Mouse (Mus musculus) forebrain, postnatal 0 days (tissue): ENCODE measurements around the gene Stx6. TPM values are rescaled to one million over a fixed set of nuclear protein-coding genes. Genes with fewer than 3 reads are reported as not detected.

Experiments
- ATAC-seq: fragments of 200-750 bp; cut with Nextera tagmentation; 2 replicates; pipeline ENCODE4 v1.8.0; 2017; ENCODE audit warnings: mild to moderate bottlenecking, moderate library complexity
- DNase-seq: peaks from one replicate; pipeline ENCODE4 v3.0.0-alpha.2; 2015
- H3K27ac ChIP-seq: fragments of 300-500 bp; sonication (generic); 2 replicates; pipeline ENCODE4 v1.5.1; 2014; ENCODE audit warnings: low read depth, mild to moderate bottlenecking, antibody characterized with exemption, low read length, moderate library complexity, mixed read lengths
- H3K27me3 ChIP-seq: fragments of 300-500 bp; sonication (generic); 2 replicates; pipeline ENCODE4 v1.6.1; 2014; ENCODE audit warnings: mild to moderate bottlenecking, low read length, mixed read lengths; ENCODE audit not compliant: insufficient read depth
- H3K36me3 ChIP-seq: fragments of 300-500 bp; sonication (generic); 2 replicates; pipeline ENCODE4 v1.6.1; 2014; ENCODE audit warnings: mild to moderate bottlenecking, moderate library complexity; ENCODE audit not compliant: insufficient read depth
- H3K4me1 ChIP-seq: fragments of 300-500 bp; sonication (generic); 2 replicates; pipeline ENCODE4 v1.6.1; 2014; ENCODE audit warnings: antibody characterized with exemption; ENCODE audit not compliant: insufficient read depth
- H3K4me2 ChIP-seq: fragments of 300-500 bp; sonication (generic); 2 replicates; pipeline ENCODE4 v1.6.1; 2014; ENCODE audit warnings: low read depth, mild to moderate bottlenecking, moderate library complexity
- H3K4me3 ChIP-seq: fragments of 300-500 bp; sonication (generic); 2 replicates; pipeline ENCODE4 v1.5.1; 2014; ENCODE audit warnings: low read depth, low read length, mixed read lengths
- H3K9ac ChIP-seq: fragments of 300-500 bp; sonication (generic); 2 replicates; pipeline ENCODE4 v1.6.1; 2014; ENCODE audit warnings: mild to moderate bottlenecking
- H3K9me3 ChIP-seq: fragments of 300-500 bp; sonication (generic); 2 replicates; pipeline ENCODE4 v1.6.1; 2016; ENCODE audit warnings: low read length
- CTCF ChIP-seq: sonication (generic); IDR thresholded peaks from 2 replicates; pipeline ENCODE4 v1.5.1; 2016; ENCODE audit warnings: antibody characterized with exemption, control low read depth, low read depth
- WGBS: fragments of 180-500 bp; shearing (Covaris S2); extraction: QIAGEN DNeasy Blood & Tissue Kit; methylation state at CpG from one replicate; pipeline ENCODE4 v1.1.7; 2014; 5-methylcytosine and 5-hydroxymethylcytosine counted together
- polyA plus RNA-seq: library from polyadenylated mRNA; unstranded; fragments of >200 nt; fragmentation: Nextera tagmentation; extraction: Ambion mirVana; gene quantifications from 2 replicates; pipeline ENCODE4 v1.2.1, GENCODE M21; 2015
- total RNA-seq: library from RNA; depleted of rRNA; stranded (reverse); fragments of >200 nt; gene quantifications from 2 replicates; pipeline ENCODE4 v1.2.3, GENCODE M21; 2014

Stx6 gene
- total and polyA plus RNA-seq, 2 experiments from 2014 or later: 97.5 to 120 TPM

- WGBS: 88% methylated on average over 1 of the region's 1 CpGs
- Histone ChIP-seq H3K4me3 (no peak overlapping the region), H3K4me1 (0 out of 2 replicates have a peak, but pooled peaks cover 4% of the 10 kb centered on the region), H3K9me3 (no peaks in the 10 kb centered on the region), H3K27ac (no peak overlapping the region), H3K9ac (no peak overlapping the region), H3K36me3 (no peaks in the 10 kb centered on the region), H3K27me3 (no peaks in the 10 kb centered on the region), H3K4me2 (no peak overlapping the region)
- TF ChIP-seq CTCF: no peak
- no peak for ATAC-seq
- DNase-seq: no peak
These were observed 38.8 kb upstream of the Stx6 start for GRCm38 (mm10) chr1:155119719-155120118.

DNA sequence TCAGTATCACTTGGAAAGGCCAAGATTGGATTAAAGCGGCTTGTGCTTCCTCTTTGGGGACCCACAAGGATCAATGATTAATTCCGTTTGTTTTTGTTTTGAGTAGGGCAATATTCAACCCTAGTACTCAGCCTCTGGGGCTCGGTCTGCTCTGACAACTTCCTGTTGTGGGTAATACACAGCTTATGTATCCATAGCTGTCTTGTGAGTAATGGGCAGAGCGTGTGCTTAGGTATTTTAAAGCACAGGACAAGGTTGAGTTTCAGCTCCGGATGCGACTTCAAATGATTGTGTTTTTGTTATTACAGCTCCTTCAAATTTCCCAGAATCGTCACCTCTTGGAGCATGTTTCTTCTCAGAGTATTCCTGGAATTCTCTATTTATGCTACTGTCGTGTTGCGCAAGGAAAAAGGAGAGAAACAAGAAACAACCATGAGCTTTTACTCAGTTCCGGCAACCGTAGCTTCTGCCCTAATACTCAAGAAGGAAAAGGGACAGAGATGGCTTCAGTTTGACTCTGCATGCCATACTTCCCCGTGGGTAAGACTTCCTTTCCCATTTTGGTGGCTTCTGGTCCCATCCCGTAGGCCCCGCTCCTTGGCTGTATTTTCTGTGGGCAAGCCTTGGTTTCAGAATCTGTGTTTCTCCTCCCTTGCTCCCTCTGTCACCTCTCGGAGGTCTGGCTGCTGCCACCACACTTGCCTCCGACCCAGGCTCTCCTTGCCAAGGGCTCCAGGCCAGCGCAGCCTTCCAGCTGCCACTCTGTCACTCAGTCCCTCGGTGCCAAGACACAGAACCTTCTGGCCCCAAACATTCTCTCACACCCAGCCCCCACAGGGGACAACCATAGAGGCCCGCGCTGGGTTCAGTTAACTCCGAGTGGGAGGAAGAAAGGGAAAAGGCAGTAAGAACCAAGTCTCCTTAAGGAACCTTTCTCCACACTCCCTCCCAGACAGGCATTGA, 36.3 kb upstream of the Stx6 start:
- H3K27ac ChIP-seq: no peak overlapping the region
- 65% methylated on average over 21 of the region's 21 CpGs for WGBS
- H3K27me3 ChIP-seq: no peaks in the 10 kb centered on the region
- H3K4me2 ChIP-seq: no peak overlapping the region
- H3K4me3 ChIP-seq: no peak overlapping the region
- H3K4me1 ChIP-seq: 0 out of 2 replicates have a peak, but pooled peaks cover 4% of the 10 kb centered on the region
- peak; percentile 64 for DNase-seq
- no peaks in the 10 kb centered on the region for H3K36me3 ChIP-seq
- ATAC-seq: peak; percentile 92
- TF ChIP-seq CTCF: no peak
- H3K9me3 ChIP-seq: no peaks in the 10 kb centered on the region
- no peak overlapping the region for H3K9ac ChIP-seq

- H3K27me3 ChIP-seq: no peaks in the 10 kb centered on the region
- no peak overlapping the region for H3K4me2 ChIP-seq
- ATAC-seq (no peak), DNase-seq (no peak)
- TF ChIP-seq CTCF: no peak
- H3K9ac ChIP-seq: no peak overlapping the region
- H3K27ac ChIP-seq: no peak overlapping the region
- 0 out of 2 replicates have a peak, but pooled peaks cover 4% of the 10 kb centered on the region for H3K4me1 ChIP-seq
- H3K36me3 ChIP-seq: no peaks in the 10 kb centered on the region
- H3K4me3 ChIP-seq: no peak overlapping the region
- 95% methylated on average over 5 of the region's 5 CpGs for WGBS
- H3K9me3 ChIP-seq: no peaks in the 10 kb centered on the region
These were observed 34.1 kb upstream of the Stx6 start for GRCm38 (mm10) chr1:155124397-155124796.

- 87% methylated on average over 5 of the region's 5 CpGs for whole genome bisulfite sequencing
- H3K4me2 ChIP-seq: no peak overlapping the region
- H3K4me1 ChIP-seq: 0 out of 2 replicates have a peak, but pooled peaks cover 4% of the 10 kb centered on the region
- no peak overlapping the region for H3K9ac ChIP-seq
- TF ChIP-seq CTCF: no peak
- no peak for ATAC-seq
- no peaks in the 10 kb centered on the region for H3K36me3 ChIP-seq
- H3K9me3 ChIP-seq: no peaks in the 10 kb centered on the region
- no peak for DNase-seq
- no peaks in the 10 kb centered on the region for H3K27me3 ChIP-seq
- H3K27ac ChIP-seq: no peak overlapping the region
- no peak overlapping the region for H3K4me3 ChIP-seq
These were observed 31.8 kb upstream of the Stx6 start for GRCm38 (mm10) chr1:155126716-155127115.

- Histone ChIP-seq H3K9ac (no peak overlapping the region), H3K4me2 (no peak overlapping the region), H3K4me3 (no peak overlapping the region), H3K4me1 (0 out of 2 replicates have a peak, but pooled peaks cover 2% of the 10 kb centered on the region), H3K27ac (no peak overlapping the region), H3K36me3 (no peaks in the 10 kb centered on the region), H3K9me3 (no peaks in the 10 kb centered on the region), H3K27me3 (no peaks in the 10 kb centered on the region)
- ATAC-seq (no peak), DNase-seq (no peak)
- 91% methylated on average over 5 of the region's 5 CpGs for WGBS
- no peak for TF ChIP-seq CTCF
These were observed 31.0 kb upstream of the Stx6 start for GRCm38 (mm10) chr1:155127429-155127934.

- ATAC-seq: no peak
- H3K27ac ChIP-seq: no peak overlapping the region
- H3K27me3 ChIP-seq: no peaks in the 10 kb centered on the region
- no peak for TF ChIP-seq CTCF
- H3K9me3 ChIP-seq: no peaks in the 10 kb centered on the region
- no peak overlapping the region for H3K4me2 ChIP-seq
- no peaks in the 10 kb centered on the region for H3K36me3 ChIP-seq
- H3K9ac ChIP-seq: no peak overlapping the region
- H3K4me3 ChIP-seq: no peak overlapping the region
- 72% methylated on average over 8 of the region's 8 CpGs for WGBS
- H3K4me1 ChIP-seq: no peaks in the 10 kb centered on the region
- DNase-seq: no peak
These were observed 23.6 kb upstream of the Stx6 start for GRCm38 (mm10) chr1:155134866-155135265.

DNA sequence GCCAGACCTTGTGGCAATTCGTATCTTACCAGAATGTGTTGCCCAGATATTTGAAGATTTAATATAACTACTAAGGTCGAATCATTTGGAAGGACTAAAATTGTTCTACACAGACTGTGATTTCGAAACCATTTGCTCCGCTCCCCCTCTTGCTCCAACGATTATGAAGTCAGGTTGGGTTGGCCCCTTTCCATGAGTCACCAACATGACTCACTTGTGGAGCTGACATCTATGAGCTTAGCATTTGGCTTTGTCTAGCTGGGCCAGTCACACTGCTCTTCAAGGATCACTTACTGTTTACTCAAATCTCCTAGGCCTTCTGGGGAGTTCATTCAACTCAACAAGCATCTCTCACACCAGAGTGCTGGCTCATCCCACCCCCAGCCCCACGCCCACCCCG, 19.7 kb upstream of the Stx6 start:
- Histone ChIP-seq H3K27me3 (no peaks in the 10 kb centered on the region), H3K9ac (no peak overlapping the region), H3K4me1 (no peaks in the 10 kb centered on the region), H3K4me3 (no peak overlapping the region), H3K9me3 (no peaks in the 10 kb centered on the region), H3K4me2 (no peak overlapping the region), H3K36me3 (no peaks in the 10 kb centered on the region), H3K27ac (no peak overlapping the region)
- WGBS: 92% methylated on average over 7 of the region's 7 CpGs
- TF ChIP-seq CTCF: no peak
- DNase-seq: no peak
- ATAC-seq: no peak
